Mouse (Mus musculus) kidney, adult 2 months (tissue): ENCODE measurements around the gene Raver2.

ENCODE experiments used
- CTCF ChIP-seq: fragments of 200-500 bp; conservative IDR thresholded peaks from 2 replicates; pipeline ENCODE4 v1.5.1; 2011; ENCODE audit warnings: low read depth, mild to moderate bottlenecking, control low read depth, low read length, moderate library complexity, mixed read lengths; ENCODE audit not compliant: insufficient read depth, insufficient read length
- POLR2A ChIP-seq: fragments of 200-500 bp; IDR thresholded peaks from one replicate; pipeline ENCODE4 v1.6.1; 2011; ENCODE audit warnings: low read depth, low read length, control low read depth

DNA sequence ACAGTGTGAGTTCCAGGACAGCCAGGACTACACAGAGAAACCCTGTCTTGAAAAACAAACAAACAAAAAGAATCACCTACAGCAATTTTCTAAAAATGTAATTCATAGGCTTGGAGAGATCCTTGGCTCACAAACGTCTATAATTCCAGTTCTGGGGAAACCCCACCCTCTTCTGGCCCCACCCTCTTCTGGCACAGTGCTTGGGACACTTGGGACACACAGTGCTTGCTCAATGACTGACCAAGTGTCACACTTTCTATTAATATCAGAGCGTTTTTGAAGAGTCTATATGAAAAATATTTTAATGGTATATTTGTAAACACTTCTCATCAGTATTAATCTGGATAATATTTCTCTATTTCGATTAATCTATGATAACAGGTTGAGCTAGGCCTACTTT lies 35.7 kb upstream of the Raver2 start:
- TF ChIP-seq POLR2A (no peak), CTCF (no peak)
